Mouse (Mus musculus): Measurements from ENCODE around the gene Pank3.
A peak's percentile ranks its signal among the peaks of the same experiment; 100 is the strongest.

DNA sequence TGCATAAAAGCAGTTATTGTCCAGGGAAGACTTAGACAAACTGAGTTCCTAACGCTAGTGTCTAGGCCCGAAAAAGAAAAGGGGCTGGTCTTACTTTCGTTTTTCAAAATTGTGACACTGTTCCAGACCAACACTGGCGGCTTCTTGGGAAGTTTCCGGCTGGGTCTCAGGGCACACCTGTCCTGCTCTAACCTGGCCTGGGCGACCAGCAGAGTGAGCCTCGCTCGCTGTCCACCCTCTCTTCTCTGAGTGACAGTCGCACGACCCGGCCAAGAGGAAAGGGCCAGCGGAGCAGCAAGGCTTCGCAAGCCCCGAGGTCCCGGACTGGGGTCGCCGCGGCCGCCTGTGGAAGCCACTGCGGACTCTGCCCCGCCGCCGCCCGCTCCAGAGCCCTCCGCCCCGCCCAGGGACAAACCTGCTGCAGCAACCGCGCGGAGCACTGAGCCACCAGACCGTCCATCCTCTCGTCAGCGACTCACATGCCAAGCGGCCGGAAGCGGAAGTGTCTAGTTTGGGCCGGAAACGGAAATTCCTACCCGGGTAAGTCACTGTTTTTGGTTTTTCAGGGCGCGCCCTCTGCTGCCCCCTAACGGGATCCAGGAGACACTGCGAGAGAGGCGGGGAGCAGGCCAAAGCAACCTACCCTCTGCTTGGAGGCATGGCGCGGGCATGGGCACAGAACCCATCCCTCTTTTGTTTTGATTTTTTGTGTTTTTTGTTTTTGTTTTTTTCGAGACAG lies 64.9 kb downstream of the Pank3 start, which contains the start of gene Rars:
- TF ChIP-seq MAFK (IDR thresholded peaks at IDR 0.05; ENCODE audit: insufficient read depth, low read depth, low read length) (no peak), ZC3H11A (IDR thresholded peaks at IDR 0.05; ENCODE audit: borderline replicate concordance, low read depth, low read length) (no peak; the same call in 1 of the 2 replicates), ZNF384 (IDR thresholded peaks at IDR 0.05; ENCODE audit: low read depth, low read length) (no peak), HCFC1 (IDR thresholded peaks at IDR 0.05; ENCODE audit: borderline replicate concordance, insufficient read depth, low read length) (peak; percentile 61; the same call in 1 of the 2 replicates), CHD2 (IDR thresholded peaks at IDR 0.05; ENCODE audit: low read depth, low read length) (no peak)

Data from ES-E14 (cell line).